Mouse (Mus musculus): ENCODE results near the gene Lamc2. TPM values are rescaled to one million over a fixed set of nuclear protein-coding genes. Genes with fewer than 3 reads are reported as not detected.

Lamc2 gene
- polyA plus RNA-seq, 2 experiments: 4.9 to 10.6 TPM

DNA sequence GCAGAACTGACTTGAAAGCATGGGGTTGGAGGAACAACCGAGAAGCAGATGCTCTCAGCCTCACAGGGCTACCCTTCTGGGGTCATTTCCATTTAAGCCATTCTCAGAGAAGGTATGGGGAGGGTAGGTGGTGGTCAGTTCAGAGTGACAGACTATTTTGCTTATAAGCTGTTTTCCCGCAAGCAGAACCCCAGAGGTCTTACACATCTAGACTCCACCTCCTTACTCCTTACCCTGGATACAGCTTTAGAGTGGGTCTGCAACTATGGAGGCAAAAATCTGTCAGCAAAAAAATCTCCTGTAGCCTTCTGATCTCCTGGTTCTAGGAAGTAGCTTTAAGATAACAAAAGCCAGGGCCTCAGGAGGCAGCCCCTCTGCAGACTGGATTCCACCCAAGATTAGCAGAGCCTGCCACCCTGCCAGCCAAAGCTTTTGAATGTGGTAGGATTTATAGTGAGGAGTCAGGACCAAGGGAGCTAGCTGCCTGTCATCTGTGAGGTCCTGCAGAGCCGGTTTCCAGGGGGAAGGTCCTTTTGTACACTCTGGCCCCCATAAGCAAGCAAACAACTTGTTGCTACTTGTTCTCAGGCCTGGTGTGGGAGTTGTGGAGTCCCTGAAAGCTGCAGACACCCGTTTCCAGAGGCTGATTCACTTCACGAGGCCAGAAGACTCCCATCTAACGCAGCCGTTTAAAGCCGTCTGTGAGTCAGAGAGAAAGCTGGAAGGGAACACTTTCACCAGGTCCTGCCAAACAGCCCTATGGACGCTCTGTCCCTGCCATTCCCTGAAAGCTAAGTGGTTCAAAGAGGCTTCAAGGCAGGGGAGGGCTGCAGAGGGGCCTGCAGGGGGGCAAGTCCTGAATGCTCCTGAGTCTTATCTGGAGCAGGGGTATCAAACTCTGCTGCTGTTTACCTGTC, 52.1 kb downstream of the Lamc2 start:
- H3K27me3 ChIP-seq (ENCODE audit: control insufficient read depth, insufficient read depth, low read length): no peaks in the 10 kb centered on the region
- ATAC-seq (ENCODE audit: low FRiP score, low read depth) (peak; percentile 23; the same call in 1 of the 2 replicates), DNase-seq (ENCODE audit: low spot score) (peak; percentile 25)
- H3K4me3 ChIP-seq (replicated peaks; ENCODE audit: low read length): no peak overlapping the region
- WGBS: 10% methylated on average over 9 of the region's 9 CpGs
- H3K4me2 ChIP-seq (replicated peaks; ENCODE audit: low read depth, low read length, severe bottlenecking): no peak overlapping the region
- no peaks in the 10 kb centered on the region for H3K36me3 ChIP-seq (ENCODE audit: control insufficient read depth, insufficient read depth, low read length)
- no peak overlapping the region for H3K9ac ChIP-seq (ENCODE audit: low read depth, low read length, severe bottlenecking)
- H3K9me3 ChIP-seq (ENCODE audit: control insufficient read depth, low read length): no peaks in the 10 kb centered on the region
- 0 out of 2 replicates have a peak, but pooled peaks cover 10% of the 10 kb centered on the region for H3K4me1 ChIP-seq (ENCODE audit: control insufficient read depth, insufficient read depth, low read length)
- TF ChIP-seq POLR2A (IDR thresholded peaks at IDR 0.05; ENCODE audit: borderline replicate concordance, extremely low read depth, insufficient read depth, insufficient read length): no peak
- peak overlapping the region; percentile 61 for H3K27ac ChIP-seq (replicated peaks; ENCODE audit: low read depth, low read length)

- H3K27me3 ChIP-seq (ENCODE audit: control insufficient read depth, insufficient read depth, low read length): no peaks in the 10 kb centered on the region
- TF ChIP-seq POLR2A (IDR thresholded peaks at IDR 0.05; ENCODE audit: borderline replicate concordance, extremely low read depth, insufficient read depth, insufficient read length): no peak
- H3K4me1 ChIP-seq (ENCODE audit: control insufficient read depth, insufficient read depth, low read length): 0 out of 2 replicates have a peak, but pooled peaks cover 10% of the 10 kb centered on the region
- DNase-seq (ENCODE audit: low spot score) (no peak), ATAC-seq (ENCODE audit: low FRiP score, low read depth) (no peak)
- no peak overlapping the region for H3K4me2 ChIP-seq (replicated peaks; ENCODE audit: low read depth, low read length, severe bottlenecking)
- WGBS: 80% methylated on average over 11 of the region's 11 CpGs
- H3K9ac ChIP-seq (ENCODE audit: low read depth, low read length, severe bottlenecking): no peak overlapping the region
- H3K27ac ChIP-seq (replicated peaks; ENCODE audit: low read depth, low read length): no peak overlapping the region
- no peaks in the 10 kb centered on the region for H3K9me3 ChIP-seq (ENCODE audit: control insufficient read depth, low read length)
- no peaks in the 10 kb centered on the region for H3K36me3 ChIP-seq (ENCODE audit: control insufficient read depth, insufficient read depth, low read length)
- no peak overlapping the region for H3K4me3 ChIP-seq (replicated peaks; ENCODE audit: low read length)
These were observed 56.1 kb downstream of the Lamc2 start for GRCm38 (mm10) chr1:153129992-153130713.

GRCm38 (mm10) chr1:153128780-153129179, 57.5 kb downstream of the Lamc2 start:
- ATAC-seq (ENCODE audit: low FRiP score, low read depth): no peak
- H3K27me3 ChIP-seq (ENCODE audit: control insufficient read depth, insufficient read depth, low read length): no peaks in the 10 kb centered on the region
- 0 out of 2 replicates have a peak, but pooled peaks cover 6% of the 10 kb centered on the region for H3K4me1 ChIP-seq (ENCODE audit: control insufficient read depth, insufficient read depth, low read length)
- H3K4me2 ChIP-seq (replicated peaks; ENCODE audit: low read depth, low read length, severe bottlenecking): no peak overlapping the region
- TF ChIP-seq POLR2A (IDR thresholded peaks at IDR 0.05; ENCODE audit: borderline replicate concordance, extremely low read depth, insufficient read depth, insufficient read length): no peak
- no peak overlapping the region for H3K4me3 ChIP-seq (replicated peaks; ENCODE audit: low read length)
- H3K36me3 ChIP-seq (ENCODE audit: control insufficient read depth, insufficient read depth, low read length): no peaks in the 10 kb centered on the region
- no peak overlapping the region for H3K9ac ChIP-seq (ENCODE audit: low read depth, low read length, severe bottlenecking)
- 66% methylated on average over 8 of the region's 8 CpGs for WGBS
- no peak overlapping the region for H3K27ac ChIP-seq (replicated peaks; ENCODE audit: low read depth, low read length)
- DNase-seq (ENCODE audit: low spot score): no peak
- no peaks in the 10 kb centered on the region for H3K9me3 ChIP-seq (ENCODE audit: control insufficient read depth, low read length)

GRCm38 (mm10) chr1:153127622-153128021, 58.6 kb downstream of the Lamc2 start:
- H3K4me2 ChIP-seq (replicated peaks; ENCODE audit: low read depth, low read length, severe bottlenecking): no peak overlapping the region
- no peaks in the 10 kb centered on the region for H3K27me3 ChIP-seq (ENCODE audit: control insufficient read depth, insufficient read depth, low read length)
- no peak overlapping the region for H3K4me3 ChIP-seq (replicated peaks; ENCODE audit: low read length)
- TF ChIP-seq POLR2A (IDR thresholded peaks at IDR 0.05; ENCODE audit: borderline replicate concordance, extremely low read depth, insufficient read depth, insufficient read length): no peak
- no peak overlapping the region for H3K9ac ChIP-seq (ENCODE audit: low read depth, low read length, severe bottlenecking)
- DNase-seq (ENCODE audit: low spot score) (no peak), ATAC-seq (ENCODE audit: low FRiP score, low read depth) (no peak)
- no peaks in the 10 kb centered on the region for H3K4me1 ChIP-seq (ENCODE audit: control insufficient read depth, insufficient read depth, low read length)
- WGBS: 77% methylated on average over 4 of the region's 4 CpGs
- no peak overlapping the region for H3K27ac ChIP-seq (replicated peaks; ENCODE audit: low read depth, low read length)
- no peaks in the 10 kb centered on the region for H3K9me3 ChIP-seq (ENCODE audit: control insufficient read depth, low read length)
- no peaks in the 10 kb centered on the region for H3K36me3 ChIP-seq (ENCODE audit: control insufficient read depth, insufficient read depth, low read length)

Measured in limb, embryonic 14.5 days (tissue).